8 mouse cellular contexts compared by ENCODE assay signal in genomic region chr10:62601833-62602176, GRCm38 (mm10). TPM values are rescaled to one million over a fixed set of nuclear protein-coding genes. Genes with fewer than 3 reads are reported as not detected.
DNase-seq lines count a peak whose midpoint lies in the region; ATAC-seq lines count a peak whose summit lies in the region.

No protein-coding gene starts in this region.

- no peak for DNase-seq in kidney, adult 8-10 months
- no peak for DNase-seq in embryonic facial prominence, embryonic 11.5 days (ENCODE audit: low spot score)
- no peak for DNase-seq in intestine, embryonic 14.5 days (ENCODE audit: low spot score)
- no peak for DNase-seq in layer of hippocampus, adult 18-20 months (ENCODE audit: low spot score in 2 of 2)
- no peak for DNase-seq in urinary bladder, postnatal 25 days (ENCODE audit: low spot score)

- WGBS in kidney, embryonic 16.5 days: 0% methylated on average over 23 of the region's 23 CpGs
- 0% methylated on average over 23 of the region's 23 CpGs for WGBS in embryonic facial prominence, embryonic 11.5 days
- under 1% methylated on average over 23 of the region's 23 CpGs for WGBS in intestine, embryonic 14.5 days

- peak overlapping the region; percentile 97 for H3K4me3 ChIP-seq in kidney, embryonic 16.5 days (ENCODE audit: low read length)
- H3K4me3 ChIP-seq in embryonic facial prominence, embryonic 11.5 days (ENCODE audit: low read depth, low read length): peak overlapping the region; percentile 91
- peak overlapping the region; percentile 89 for H3K4me3 ChIP-seq in intestine, embryonic 14.5 days (ENCODE audit: low read depth, low read length)

- H3K9me3 ChIP-seq in kidney, embryonic 16.5 days (ENCODE audit: low read length): no peaks in the 10 kb centered on the region
- no peaks in the 10 kb centered on the region for H3K9me3 ChIP-seq in embryonic facial prominence, embryonic 11.5 days (replicated peaks; ENCODE audit: control insufficient read depth, low read length)
- no peaks in the 10 kb centered on the region for H3K9me3 ChIP-seq in intestine, embryonic 14.5 days (ENCODE audit: control insufficient read depth, low read length)

- ATAC-seq in kidney, embryonic 16.5 days (ENCODE audit: low FRiP score, low TSS enrichment): peak; percentile 88
- ATAC-seq in embryonic facial prominence, embryonic 11.5 days (replicated peaks; ENCODE audit: insufficient number of reproducible peaks, low FRiP score, low TSS enrichment, low read depth): no peak; the same call in 1 of the 2 replicates
- peak; percentile 88 for ATAC-seq in intestine, embryonic 14.5 days (replicated peaks; ENCODE audit: low FRiP score, low TSS enrichment, low read depth)
- peak; percentile 55 for ATAC-seq in monocyte, adult 5-6 weeks (replicated peaks; ENCODE audit: insufficient number of reproducible peaks, low FRiP score, low TSS enrichment, poor library complexity, severe bottlenecking)
- ATAC-seq in megakaryocyte-erythroid progenitor cell, adult 5-6 weeks (replicated peaks; ENCODE audit: low FRiP score, low TSS enrichment, poor library complexity, severe bottlenecking): no peak; the same call in 1 of the 2 replicates

- H3K27me3 ChIP-seq in kidney, embryonic 16.5 days (ENCODE audit: insufficient read depth, low read length): no peaks in the 10 kb centered on the region
- H3K27me3 ChIP-seq in embryonic facial prominence, embryonic 11.5 days (ENCODE audit: control insufficient read depth, insufficient read depth, low read length): no peaks in the 10 kb centered on the region
- H3K27me3 ChIP-seq in intestine, embryonic 14.5 days (replicated peaks; ENCODE audit: control insufficient read depth, insufficient read depth, low read length): no peaks in the 10 kb centered on the region

- H3K9ac ChIP-seq in kidney, embryonic 16.5 days (replicated peaks; ENCODE audit: low read length): peak overlapping the region; percentile 76
- H3K9ac ChIP-seq in embryonic facial prominence, embryonic 11.5 days (replicated peaks; ENCODE audit: low read length): peak overlapping the region; percentile 87
- H3K9ac ChIP-seq in intestine, embryonic 14.5 days (ENCODE audit: low read length): peak overlapping the region; percentile 84

- H3K4me1 ChIP-seq in kidney, embryonic 16.5 days (ENCODE audit: insufficient read depth, low read length): peaks cover 15% of the 10 kb centered on the region
- no peaks in the 10 kb centered on the region for H3K4me1 ChIP-seq in embryonic facial prominence, embryonic 11.5 days (ENCODE audit: control insufficient read depth, insufficient read depth, low read length)
- peaks cover 5% of the 10 kb centered on the region for H3K4me1 ChIP-seq in intestine, embryonic 14.5 days (replicated peaks; ENCODE audit: control insufficient read depth, insufficient read depth, low read length)

- H3K27ac ChIP-seq in kidney, embryonic 16.5 days (ENCODE audit: low read length): peak overlapping the region; percentile 82
- 0 out of 2 replicates have a peak overlapping the region, but pooled peaks have one; percentile 28 for H3K27ac ChIP-seq in embryonic facial prominence, embryonic 11.5 days (replicated peaks; ENCODE audit: low read depth, low read length)
- H3K27ac ChIP-seq in intestine, embryonic 14.5 days (ENCODE audit: low read depth): peak overlapping the region; percentile 77; the same call in 1 of the 2 replicates

- peaks cover 11% of the 10 kb centered on the region for H3K36me3 ChIP-seq in kidney, embryonic 16.5 days (ENCODE audit: insufficient read depth, low read length)
- H3K36me3 ChIP-seq in embryonic facial prominence, embryonic 11.5 days (replicated peaks; ENCODE audit: control insufficient read depth, insufficient read depth, low read depth, low read length): no peaks in the 10 kb centered on the region; the same call in none of the 2 replicates
- peaks cover 19% of the 10 kb centered on the region for H3K36me3 ChIP-seq in intestine, embryonic 14.5 days (ENCODE audit: control insufficient read depth, insufficient read depth, low read length)

- peak overlapping the region; percentile 99 for H3K4me2 ChIP-seq in kidney, embryonic 16.5 days (replicated peaks; ENCODE audit: low read depth, low read length)
- peak overlapping the region; percentile 91 for H3K4me2 ChIP-seq in embryonic facial prominence, embryonic 11.5 days (ENCODE audit: low read depth, low read length)
- peak overlapping the region; percentile 94 for H3K4me2 ChIP-seq in intestine, embryonic 14.5 days (ENCODE audit: low read length)

RNA-seq across cellular contexts. Expression of gene Ddx21, which starts 0.3 kb away (rescaled TPM):
- 20.8 and 23.2 TPM in 2 replicates for polyA plus RNA-seq in kidney, embryonic 16.5 days (2015; fragmentation: Nextera tagmentation; extraction: Ambion mirVana)
- polyA plus RNA-seq in embryonic facial prominence, embryonic 11.5 days (2014; fragmentation: Nextera tagmentation; extraction: Ambion mirVana): 38.6 and 40.8 TPM in 2 replicates
- 36.7 and 37.1 TPM in 2 replicates for polyA plus RNA-seq in intestine, embryonic 14.5 days (2014; fragmentation: Nextera tagmentation; extraction: Ambion mirVana)
- total RNA-seq in monocyte, adult 5-6 weeks (2017): 120 to 158 TPM (median 138 TPM) in 3 replicates
- total RNA-seq in megakaryocyte-erythroid progenitor cell, adult 5-6 weeks (2014; fragmentation: Nextera tagmentation): 183 and 189 TPM in 2 replicates
- total RNA-seq in megakaryocyte-erythroid progenitor cell, adult 5-6 weeks (2017): 338 and 364 TPM in 2 replicates
- 10 to 100 TPM; 18.3 to 22.7 TPM for total RNA-seq in layer of hippocampus, adult 18-20 months (2021)

RNA-seq across cellular contexts. Expression of gene Kif1bp, which starts 23.5 kb away (rescaled TPM):
- 35.5 and 39.0 TPM in 2 replicates for polyA plus RNA-seq in kidney, embryonic 16.5 days (2015; fragmentation: Nextera tagmentation; extraction: Ambion mirVana)
- polyA plus RNA-seq in embryonic facial prominence, embryonic 11.5 days (2014; fragmentation: Nextera tagmentation; extraction: Ambion mirVana): 48.5 and 50.7 TPM in 2 replicates
- 34.9 and 37.2 TPM in 2 replicates for polyA plus RNA-seq in intestine, embryonic 14.5 days (2014; fragmentation: Nextera tagmentation; extraction: Ambion mirVana)
- total RNA-seq in monocyte, adult 5-6 weeks (2017): 8.9 to 19.4 TPM (median 13.1 TPM) in 3 replicates
- 18.5 and 25.1 TPM in 2 replicates for total RNA-seq in megakaryocyte-erythroid progenitor cell, adult 5-6 weeks (2014; fragmentation: Nextera tagmentation)
- total RNA-seq in megakaryocyte-erythroid progenitor cell, adult 5-6 weeks (2017): 18.7 and 20.9 TPM in 2 replicates
- 100 to 1,000 TPM; 206 to 215 TPM for total RNA-seq in layer of hippocampus, adult 18-20 months (2021)

RNA-seq across cellular contexts. Expression of gene Ddx50, which starts 49.2 kb away (rescaled TPM):
- polyA plus RNA-seq in kidney, embryonic 16.5 days (2015; fragmentation: Nextera tagmentation; extraction: Ambion mirVana): 116 and 119 TPM in 2 replicates
- polyA plus RNA-seq in embryonic facial prominence, embryonic 11.5 days (2014; fragmentation: Nextera tagmentation; extraction: Ambion mirVana): 167 and 187 TPM in 2 replicates
- polyA plus RNA-seq in intestine, embryonic 14.5 days (2014; fragmentation: Nextera tagmentation; extraction: Ambion mirVana): 123 and 129 TPM in 2 replicates
- 87.7 to 122 TPM (median 98.2 TPM) in 3 replicates for total RNA-seq in monocyte, adult 5-6 weeks (2017)
- 95.7 and 110 TPM in 2 replicates for total RNA-seq in megakaryocyte-erythroid progenitor cell, adult 5-6 weeks (2014; fragmentation: Nextera tagmentation)
- total RNA-seq in megakaryocyte-erythroid progenitor cell, adult 5-6 weeks (2017): 92.5 and 102 TPM in 2 replicates
- 10 to 100 TPM; 77.2 to 90.3 TPM for total RNA-seq in layer of hippocampus, adult 18-20 months (2021)

Comparison
In these comparisons a context has a peak if more than half of its experiments do, and no peak if none do; other contexts are left out.
1. ATAC-seq: peak in kidney, embryonic 16.5 days (single experiment), intestine, embryonic 14.5 days (single experiment) and monocyte, adult 5-6 weeks (single experiment); none in embryonic facial prominence, embryonic 11.5 days (single experiment) and megakaryocyte-erythroid progenitor cell, adult 5-6 weeks (single experiment).
2. H3K27ac ChIP-seq: peak in every context shown above with its lines; median percentile 82 in kidney, embryonic 16.5 days; 77 in intestine, embryonic 14.5 days; 28 in embryonic facial prominence, embryonic 11.5 days.
3. RNA of gene Kif1bp, which starts 23.5 kb away (total RNA-seq): 206 to 215 TPM in layer of hippocampus, adult 18-20 months; 18.5 to 25.1 TPM in megakaryocyte-erythroid progenitor cell, adult 5-6 weeks and 8.9 to 19.4 TPM in monocyte, adult 5-6 weeks; every median in the first group is over 4 times any median in the second.
4. Peak in every context shown above with its lines, with median percentiles within 50 percentile points of each other: H3K4me2 ChIP-seq, H3K4me3 ChIP-seq and H3K9ac ChIP-seq.